19 mouse cellular contexts compared by ENCODE assay signal in genomic region chr9:46030184-46030583, GRCm38 (mm10).
"Had no signal": no experiment of that assay in that cellular context is flagged by ENCODE, and none has a peak within 500 bp of the region (broad histone marks: within the 10 kb centered on the region; RNA-seq: fewer than 3 reads in every experiment).

No protein-coding gene starts in this region.

- ATAC-seq: liver, embryonic 12.5 days had no signal

- H3K9me3 ChIP-seq: kidney, embryonic 15.5 days; limb, embryonic 10.5 days; limb, embryonic 13.5 days; liver, embryonic 12.5 days; liver, embryonic 15.5 days; lung, embryonic 15.5 days; megakaryocyte, embryonic 14.5 days had no signal

- DNase-seq: kidney, postnatal 14 days; kidney, postnatal 4 days; layer of hippocampus, adult 9-11 months; liver; lung, adult 18-20 months; lung, postnatal 10 days; lung, postnatal 36 days; midbrain, embryonic 14.5 days; right cerebral cortex, postnatal 4 days; thymus, adult 18-20 months; thymus, postnatal 36 days had no signal

- H3K9ac ChIP-seq: kidney, embryonic 15.5 days; limb, embryonic 13.5 days; liver, embryonic 12.5 days; liver, embryonic 15.5 days; lung, embryonic 15.5 days had no signal

- H3K27me3 ChIP-seq: kidney, embryonic 15.5 days; limb, embryonic 13.5 days; liver, embryonic 12.5 days; liver, embryonic 15.5 days; lung, embryonic 15.5 days; megakaryocyte, embryonic 14.5 days had no signal

- H3K4me3 ChIP-seq: kidney, embryonic 15.5 days; limb, embryonic 10.5 days; limb, embryonic 13.5 days; liver, embryonic 12.5 days; liver, embryonic 15.5 days; lung, embryonic 15.5 days; megakaryocyte, embryonic 14.5 days had no signal

- H3K27ac ChIP-seq: kidney, embryonic 15.5 days; limb, embryonic 10.5 days; limb, embryonic 13.5 days; liver, embryonic 12.5 days; liver, embryonic 15.5 days; lung, embryonic 15.5 days had no signal

- H3K4me2 ChIP-seq: kidney, embryonic 15.5 days; limb, embryonic 13.5 days; liver, embryonic 12.5 days; liver, embryonic 15.5 days; lung, embryonic 15.5 days; midbrain, embryonic 11.5 days had no signal

- H3K36me3 ChIP-seq: kidney, embryonic 15.5 days; limb, embryonic 13.5 days; liver, embryonic 15.5 days; lung, embryonic 15.5 days had no signal
